Mouse (Mus musculus) cerebellum, adult 2 months (tissue): ENCODE results near the gene Rnf151.

Experiments
- CTCF ChIP-seq: fragments of 200-500 bp; IDR thresholded peaks from 2 replicates; pipeline ENCODE4 v1.5.1; 2011; ENCODE audit warnings: low read depth, mild to moderate bottlenecking, control low read depth, low read length, moderate library complexity, borderline replicate concordance; ENCODE audit not compliant: insufficient read depth
- POLR2A ChIP-seq: fragments of 200-500 bp; IDR thresholded peaks from 2 replicates; pipeline ENCODE4 v1.6.1; 2011; ENCODE audit warnings: low read length, control low read depth, borderline replicate concordance; ENCODE audit not compliant: insufficient read depth

GRCm38 (mm10) chr17:24765016-24765905, 47.4 kb upstream of the Rnf151 start:
- TF ChIP-seq POLR2A (no peak), CTCF (no peak)
